Mouse (Mus musculus) adrenal gland, adult (tissue): ENCODE data around the gene Cdk20.
"Not testable (repeated sequence)": the region's sequence is repeated elsewhere in the genome, so short reads cannot be mapped to it uniquely, and the experiment has no call there.

ENCODE experiments used
- DNase-seq, 2 experiments: peaks; one replicate each; pipeline ENCODE4 v3.0.0; 2022 to 2023; ENCODE audit warnings: low spot score in 1 of 2; ENCODE audit not compliant: inconsistent age in 2 of 2

The Cdk20 gene

DNA sequence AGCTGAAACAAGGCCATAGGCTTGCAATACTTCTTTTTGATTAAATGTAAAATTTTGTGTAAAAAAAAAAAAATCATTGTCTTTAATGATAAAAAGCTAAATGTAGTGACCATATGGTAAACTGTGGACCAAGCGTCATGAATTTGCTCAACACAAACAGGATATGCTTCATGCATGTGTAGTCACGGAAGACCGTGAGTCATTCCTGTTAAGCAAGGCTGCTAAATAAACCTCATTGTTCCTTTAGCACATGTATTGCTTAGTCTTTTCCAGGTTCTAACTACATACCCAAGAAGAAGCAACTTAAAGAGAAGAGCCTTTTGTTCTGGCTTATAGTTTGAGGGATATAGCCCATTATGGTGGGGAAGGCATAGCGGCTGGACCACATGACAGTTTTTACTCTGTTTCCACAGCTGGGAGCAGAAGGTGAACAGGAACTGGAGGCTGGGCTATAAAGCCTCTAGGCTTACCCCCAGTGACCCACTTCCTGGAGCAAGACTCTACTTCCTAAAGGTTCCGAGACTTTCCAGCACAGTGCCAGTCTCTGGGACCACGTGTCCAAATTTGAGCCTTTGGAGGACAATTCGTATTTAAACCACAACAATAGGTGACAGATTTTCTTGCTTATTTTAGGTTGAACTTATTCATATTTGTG is 10.0 kb upstream of the Cdk20 start:
- no peak for DNase-seq

DNA sequence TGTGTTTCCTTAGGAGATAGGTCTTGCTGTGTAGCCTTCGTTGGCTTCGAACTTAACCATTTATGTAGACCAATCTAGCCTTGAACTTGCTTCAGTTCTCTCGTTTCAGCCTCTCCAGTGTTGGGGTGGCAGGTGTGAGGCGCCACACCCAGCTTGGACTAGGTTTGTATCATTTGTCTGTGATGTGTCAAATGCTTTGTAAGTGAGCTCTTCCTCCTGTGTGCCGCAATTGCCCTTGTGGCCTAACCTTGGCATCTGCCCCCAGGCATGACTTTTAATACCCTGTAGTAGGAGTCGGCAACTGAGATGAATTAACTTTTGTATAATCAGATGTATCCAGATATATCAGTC is 9.5 kb upstream of the Cdk20 start:
- DNase-seq, result no peak

DNA sequence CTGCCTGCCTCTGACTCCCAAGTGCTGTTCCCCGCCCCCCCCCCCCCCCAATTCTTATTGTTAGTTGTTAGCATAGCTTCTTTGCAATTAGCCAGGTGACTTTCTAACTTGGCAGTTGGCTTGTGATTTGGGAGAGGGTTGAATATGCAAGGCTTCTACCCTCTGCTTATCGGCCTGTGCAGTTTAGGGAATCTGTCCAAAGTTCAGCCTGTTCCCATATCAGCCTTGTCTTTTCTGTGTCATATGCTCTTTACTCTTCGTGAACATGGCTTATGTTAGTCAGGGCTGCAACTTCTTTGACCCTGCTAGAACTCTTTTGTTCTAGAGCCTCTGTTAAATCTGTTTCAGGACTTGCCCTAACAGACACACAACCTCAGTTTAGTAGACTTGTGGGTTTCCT is 7.8 kb upstream of the Cdk20 start:
- DNase-seq, result no peak

DNA sequence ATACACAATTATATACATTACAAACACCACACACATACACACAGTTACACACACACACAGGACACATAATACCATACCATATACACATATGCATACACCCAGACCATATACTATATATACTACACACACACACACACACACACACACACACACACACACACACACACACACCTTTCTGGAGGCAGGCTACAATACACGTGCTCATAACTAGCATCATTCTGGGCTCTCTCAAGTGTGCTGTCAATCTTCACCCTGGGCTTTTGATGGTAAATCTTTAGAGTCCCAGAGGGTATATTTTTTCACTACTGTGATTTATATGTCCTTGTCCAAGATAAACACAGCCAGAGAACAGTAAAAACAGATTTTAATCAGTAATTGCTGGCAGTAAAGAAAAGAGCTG is 6.8 kb upstream of the Cdk20 start:
- DNase-seq, result no peak

DNA sequence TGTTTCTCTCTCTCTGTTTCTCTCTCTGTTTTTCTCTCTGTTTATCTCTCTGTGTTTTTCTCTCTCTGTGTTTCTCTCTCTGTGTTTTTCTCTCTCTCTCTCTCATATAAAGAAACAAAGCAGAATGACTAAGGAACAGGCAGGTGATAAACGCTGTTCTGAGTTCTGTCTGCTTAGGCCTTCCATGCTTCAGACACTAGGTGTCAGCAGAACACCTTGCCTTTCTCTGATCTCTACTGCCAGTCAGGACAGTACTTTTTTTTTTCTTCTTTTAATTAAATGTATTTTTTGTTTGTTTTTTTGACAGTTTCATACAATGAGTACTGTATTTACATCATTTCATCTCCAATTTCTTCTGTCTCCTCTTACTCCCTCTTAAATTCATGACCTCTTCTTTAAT is 2.8 kb upstream of the Cdk20 start:
- DNase-seq, result no peak

DNA sequence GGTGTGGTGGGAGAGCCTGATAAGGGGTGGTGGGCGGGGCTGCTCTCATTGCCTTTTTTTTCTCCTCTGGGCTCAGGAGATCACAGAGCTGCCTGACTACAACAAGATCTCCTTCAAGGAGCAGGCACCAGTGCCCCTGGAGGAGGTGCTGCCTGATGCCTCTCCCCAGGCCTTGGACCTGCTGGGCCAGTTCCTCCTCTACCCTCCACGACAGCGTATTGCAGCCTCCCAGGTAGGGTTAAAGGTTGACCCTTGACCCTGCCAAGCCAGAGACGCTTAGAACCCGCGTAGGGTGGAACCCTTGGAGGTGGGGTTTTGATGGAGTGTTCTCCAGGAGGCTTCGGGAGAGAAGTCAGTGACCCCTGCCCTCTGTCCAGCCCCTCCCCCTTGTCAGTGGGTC is 5.7 kb downstream of the Cdk20 start:
- no peak for DNase-seq

DNA sequence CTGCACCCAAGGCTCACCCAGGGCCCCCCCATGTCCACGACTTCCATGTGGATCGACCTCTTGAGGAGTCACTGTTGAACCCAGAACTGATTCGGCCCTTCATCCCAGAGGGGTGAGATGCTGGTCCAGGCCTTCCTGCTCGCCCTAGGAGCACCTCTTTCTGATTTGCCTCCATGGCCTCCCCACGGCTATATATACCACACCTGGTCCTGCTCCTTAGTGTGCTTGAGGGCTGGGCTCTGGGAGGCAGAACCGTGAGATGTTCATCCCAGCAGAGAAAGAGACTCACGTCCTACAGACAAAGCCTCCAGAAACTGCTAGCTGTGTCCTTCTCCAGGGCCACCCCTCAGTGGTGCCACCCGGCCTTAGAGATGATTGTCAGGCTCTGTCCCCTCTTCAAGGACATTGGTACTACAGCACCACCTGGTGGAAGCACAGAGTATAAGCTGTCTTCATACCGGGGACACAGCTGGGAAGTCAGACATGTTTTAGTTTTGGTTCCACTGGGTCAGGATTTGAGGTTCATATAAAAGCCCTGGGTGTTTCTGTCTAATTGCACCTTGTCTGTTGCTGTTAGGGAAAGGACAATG is 6.8 kb downstream of the Cdk20 start:
- peak; percentile 72 to 92 for DNase-seq

DNA sequence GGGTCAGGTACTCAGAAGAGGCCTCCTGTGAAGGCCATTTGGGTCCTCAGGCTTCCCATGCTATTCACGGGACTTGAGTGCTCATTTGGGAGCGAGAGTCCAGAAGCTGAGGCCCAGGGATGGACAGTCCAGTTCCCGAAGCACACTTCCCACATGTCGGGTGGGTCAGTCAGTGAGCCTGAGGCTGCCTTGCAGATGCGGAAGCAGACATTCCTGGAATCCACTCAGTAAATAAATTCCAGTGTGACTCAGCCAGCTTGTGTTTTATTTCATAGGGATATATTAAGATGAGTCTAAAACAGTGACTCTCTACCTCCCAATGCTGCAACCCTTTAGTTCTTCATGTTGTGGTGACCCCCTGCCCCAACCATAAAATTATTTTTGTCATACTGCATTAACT is 7.4 kb downstream of the Cdk20 start:
- DNase-seq, result no peak

DNA sequence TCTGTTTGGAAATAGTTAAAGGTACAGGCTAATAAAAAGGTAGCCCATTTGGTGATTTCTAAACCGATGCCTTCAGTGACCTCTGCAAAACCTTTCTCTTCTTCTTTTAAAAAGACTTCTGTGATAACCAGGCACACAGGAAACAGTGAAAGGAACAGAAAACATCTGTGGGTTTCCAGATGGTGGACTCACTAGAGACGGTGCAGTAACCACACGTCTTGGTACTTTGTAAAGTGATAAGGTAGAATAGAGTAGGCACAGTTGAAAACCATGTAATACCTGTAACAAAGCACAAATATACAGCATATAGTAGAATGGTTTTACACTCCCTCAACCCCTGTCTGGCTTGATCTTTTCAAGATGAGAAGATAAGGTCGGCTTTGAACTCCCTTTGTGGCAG is 8.5 kb downstream of the Cdk20 start:
- DNase-seq, result no peak

DNA sequence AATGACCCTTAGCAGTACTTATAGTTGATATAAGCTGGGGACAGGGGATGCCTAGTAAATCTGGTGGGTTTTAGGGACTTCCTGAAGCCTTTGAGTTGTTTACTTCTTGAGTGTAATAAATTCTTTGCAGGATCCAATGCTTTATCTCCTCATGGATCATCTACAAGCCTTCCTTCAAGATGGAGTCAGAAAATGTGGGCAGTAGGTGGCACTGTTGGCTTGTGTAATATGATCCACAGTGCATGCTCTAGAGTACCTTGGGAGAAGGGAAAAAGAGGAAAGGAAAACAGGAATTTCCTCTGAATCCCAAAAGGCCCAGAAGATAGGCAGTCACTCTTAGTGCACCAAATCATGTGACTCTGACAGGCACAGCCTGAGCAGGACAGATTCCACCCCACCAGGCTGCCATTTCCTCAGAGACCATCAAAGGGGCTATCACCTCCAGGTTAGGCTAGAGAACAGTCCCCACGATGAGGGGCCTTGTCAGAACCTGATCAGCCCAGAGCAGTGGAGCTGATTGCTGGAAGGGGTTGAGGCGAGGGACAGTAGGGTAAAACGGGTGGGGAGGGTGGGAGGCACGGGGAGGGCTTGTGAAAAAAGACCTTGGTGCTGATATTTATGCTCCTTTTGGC is 11.3 kb downstream of the Cdk20 start:
- DNase-seq, result peak; percentile 32 to 88

DNA sequence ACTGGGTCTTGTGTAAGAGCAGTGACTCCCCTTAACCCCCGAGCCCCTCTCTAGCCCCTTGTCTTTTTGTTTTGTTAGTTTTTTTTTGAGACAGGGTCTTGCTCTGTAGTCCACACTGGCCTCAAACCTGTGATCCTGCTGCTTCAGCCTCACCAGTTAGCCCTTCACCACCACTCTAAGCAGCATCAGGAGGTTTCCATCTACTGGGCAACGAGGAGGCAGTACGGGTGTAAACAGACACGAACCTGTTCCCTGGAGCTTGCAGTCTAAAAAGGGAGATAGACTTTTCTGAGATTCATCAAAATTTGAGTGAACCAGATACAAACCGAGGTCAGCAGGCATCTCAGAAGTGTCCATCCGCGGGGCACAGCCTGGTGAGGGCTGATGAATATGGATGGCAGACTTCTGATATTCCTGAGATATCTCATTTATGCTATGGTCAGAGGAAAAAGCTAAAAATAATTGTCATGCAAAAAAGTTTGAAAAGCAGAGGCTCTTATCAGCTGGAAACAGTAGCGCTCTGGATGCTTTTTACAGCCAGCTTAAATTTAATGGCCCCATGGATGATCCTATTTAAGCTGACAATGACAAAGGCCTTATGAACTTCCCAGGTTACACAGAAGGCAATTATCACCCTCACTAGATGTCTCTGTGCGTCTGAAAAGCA is 13.3 kb downstream of the Cdk20 start:
- DNase-seq, result no peak

DNA sequence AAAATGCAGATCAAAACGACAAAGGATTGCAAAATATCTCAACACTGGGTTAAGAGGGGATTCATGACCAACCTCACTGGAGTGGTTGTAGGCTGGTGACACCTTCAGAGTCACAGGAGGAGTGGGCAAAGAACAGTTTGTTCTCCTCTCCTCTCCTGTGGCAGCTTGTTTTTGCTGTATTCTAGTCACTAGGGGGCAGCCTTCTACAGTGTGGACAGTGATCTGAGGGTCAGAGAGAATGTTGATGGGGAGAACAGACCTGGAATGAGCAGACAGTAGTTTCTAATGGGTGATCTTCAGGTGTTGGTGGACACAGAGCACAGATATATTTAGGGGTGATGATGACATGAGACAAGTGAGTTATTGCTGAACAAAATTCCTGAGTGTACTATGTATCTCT is 15.8 kb downstream of the Cdk20 start:
- peak; percentile 26 to 79 for DNase-seq

DNA sequence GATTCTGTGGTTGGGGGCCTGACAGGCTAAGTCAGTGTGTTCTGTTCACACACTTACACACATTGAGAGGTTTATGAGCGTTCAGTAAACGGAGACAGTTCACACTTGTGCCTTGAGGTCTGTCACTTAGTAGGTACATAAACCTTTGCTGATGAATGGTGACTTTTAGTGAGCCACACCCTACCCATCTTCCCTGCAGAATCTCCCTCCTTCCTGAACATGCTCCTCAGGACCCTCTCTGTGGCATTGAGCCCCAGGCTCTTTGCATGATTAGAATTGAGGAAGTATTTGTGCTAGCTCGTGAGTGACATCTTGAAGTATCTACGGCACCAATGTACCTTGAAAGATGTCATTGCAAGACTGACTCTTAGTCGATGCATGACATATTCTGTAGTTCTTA is 16.6 kb downstream of the Cdk20 start:
- no peak for DNase-seq

DNA sequence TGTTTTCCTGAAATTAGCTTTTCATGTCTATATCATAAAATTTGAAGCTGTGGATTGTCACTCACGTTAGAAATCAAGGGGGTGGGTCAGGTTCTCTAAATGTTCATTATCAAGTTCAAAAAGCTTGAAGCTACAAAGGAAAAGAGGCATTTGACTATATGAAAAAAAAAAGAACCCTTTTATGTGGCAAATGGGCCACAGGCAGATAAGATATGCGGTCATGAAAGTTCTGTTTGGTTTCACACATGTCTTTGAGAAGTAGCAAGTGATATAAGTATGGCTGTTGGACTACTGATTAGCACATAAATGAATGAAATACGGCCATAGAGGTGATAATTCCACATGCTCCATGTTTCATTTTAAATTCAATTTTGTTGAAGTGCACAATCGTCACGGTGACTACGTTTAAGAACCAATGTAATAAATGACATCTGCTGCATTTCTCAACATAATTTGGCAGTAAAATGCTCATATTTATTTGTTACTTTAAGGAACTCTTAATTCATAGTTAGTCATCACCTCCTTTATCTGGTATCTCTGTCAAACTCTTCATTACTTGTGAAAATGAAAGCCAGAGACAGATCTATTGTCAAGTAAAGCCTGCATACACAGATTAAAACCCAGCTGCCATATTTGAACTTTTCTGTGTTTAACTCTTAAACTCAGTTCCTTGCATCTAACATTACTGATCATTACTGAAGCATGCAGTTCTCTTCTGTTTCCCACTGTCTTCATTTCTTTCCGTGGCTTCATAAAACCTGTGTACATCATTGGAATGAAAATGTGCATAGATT is 18.1 kb downstream of the Cdk20 start:
- DNase-seq, result no peak

DNA sequence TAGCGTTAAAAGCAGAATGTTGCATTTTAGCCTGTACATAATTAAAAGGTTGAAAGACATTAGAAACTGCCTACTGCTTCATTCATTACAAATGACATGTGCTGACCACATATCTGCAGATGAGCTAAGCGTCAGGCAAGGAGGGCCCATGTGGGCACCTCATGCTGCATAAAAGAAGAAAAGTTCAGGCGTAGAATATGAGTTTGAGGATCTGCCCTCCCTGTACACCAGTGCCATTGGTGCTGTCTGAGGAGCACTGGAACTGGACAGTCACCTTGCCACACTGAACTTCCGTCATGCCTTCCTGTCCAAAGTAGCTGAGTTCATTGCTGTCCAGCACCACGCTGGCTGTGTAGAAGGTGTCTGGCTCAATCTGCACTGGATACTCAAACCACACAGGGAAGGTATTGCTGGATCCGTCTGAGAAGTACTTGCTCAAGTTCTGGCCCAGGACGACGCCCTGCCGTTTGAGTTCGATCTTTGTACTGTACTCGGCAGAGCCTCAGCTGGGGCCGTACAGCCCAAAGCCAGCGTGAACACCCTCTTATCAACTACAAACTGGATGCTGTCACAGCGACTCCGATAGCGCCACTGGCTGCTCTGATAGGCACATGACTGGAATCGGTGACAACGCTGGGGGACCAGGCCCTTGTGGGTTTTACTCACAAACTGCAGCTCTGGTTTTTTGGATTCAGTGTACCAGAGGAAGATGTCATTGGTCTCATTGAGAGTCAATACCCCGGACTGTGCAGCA is 25.3 kb downstream of the Cdk20 start:
- not testable (repeated sequence) for DNase-seq

DNA sequence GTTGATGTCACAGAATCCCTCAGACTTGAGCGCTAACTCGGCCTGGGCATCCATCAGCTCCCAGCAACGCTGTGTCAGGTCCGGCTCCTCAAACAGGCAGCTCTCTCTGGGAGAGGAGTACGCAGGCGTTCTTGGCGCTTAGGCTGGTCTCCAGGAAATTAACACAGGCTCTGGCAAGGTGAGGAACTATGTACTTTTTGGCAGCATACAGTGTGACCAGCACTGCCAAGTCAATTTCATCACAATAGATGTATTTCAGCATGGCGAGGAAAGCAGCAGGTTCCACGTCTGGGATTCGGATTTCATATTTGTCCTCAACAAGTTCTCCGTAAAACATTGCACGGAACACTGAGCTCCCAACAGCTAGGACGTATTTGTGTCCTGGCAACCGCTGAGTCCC is 26.1 kb downstream of the Cdk20 start:
- no peak for DNase-seq

DNA sequence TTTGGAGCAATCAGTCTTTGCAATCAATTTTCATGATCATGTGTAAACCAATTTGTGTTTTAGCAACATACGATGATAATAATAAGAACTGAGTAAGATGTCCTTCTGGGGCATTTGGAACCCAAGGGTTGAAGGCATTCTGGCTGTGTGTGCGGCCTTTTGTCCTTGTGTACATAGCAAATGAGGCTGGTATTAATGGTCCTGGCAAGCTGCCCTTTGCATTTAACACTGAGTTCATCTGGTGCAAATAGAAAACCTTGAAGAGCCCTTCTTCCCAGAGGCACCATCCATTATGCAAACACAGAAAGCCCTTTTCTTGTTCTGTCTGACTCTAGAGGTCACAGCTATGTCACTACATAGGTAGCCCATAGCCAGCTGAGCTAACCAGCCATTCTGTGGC is 30.5 kb downstream of the Cdk20 start:
- DNase-seq, result peak in 1 of 2 experiments; percentile 72

DNA sequence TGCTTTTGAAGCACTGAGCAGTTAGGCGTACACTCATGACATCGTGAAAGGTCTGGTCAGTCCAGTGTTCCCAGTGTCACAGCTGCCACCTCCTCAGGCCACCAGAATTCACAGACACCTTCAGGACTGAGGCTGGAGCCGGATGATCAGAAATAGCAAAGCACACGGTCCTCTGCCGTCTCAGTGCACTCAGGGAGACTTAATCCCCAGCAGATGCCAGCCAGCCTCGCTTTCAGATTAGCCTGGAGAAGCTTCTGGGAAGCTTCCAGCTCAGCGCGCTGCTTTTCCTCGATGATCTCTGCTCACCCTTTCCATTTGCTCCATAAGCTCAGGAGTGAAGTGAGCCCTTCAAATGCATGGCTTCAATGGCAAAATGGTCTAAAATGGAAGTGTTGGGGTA is 33.1 kb downstream of the Cdk20 start:
- DNase-seq, result no peak

DNA sequence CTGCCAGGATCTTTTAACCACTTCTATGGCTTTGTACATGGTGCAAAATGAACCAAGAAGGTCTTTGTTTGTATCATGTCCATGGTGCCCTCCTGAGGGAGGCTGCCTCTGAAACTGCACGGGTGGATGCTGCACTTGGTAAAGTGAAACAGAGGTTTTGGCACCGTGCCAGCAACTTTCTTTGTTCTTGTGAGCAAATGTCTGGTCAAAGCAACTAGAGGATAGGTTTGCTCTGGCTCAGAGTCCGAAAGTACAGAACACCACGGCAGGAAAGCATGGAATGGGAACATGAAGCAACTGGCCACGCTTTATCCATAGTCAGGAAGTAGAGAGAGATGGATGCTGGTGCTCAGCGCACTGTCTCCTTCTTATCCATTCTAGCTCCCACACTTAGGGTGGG is 35.8 kb downstream of the Cdk20 start:
- no peak for DNase-seq

DNA sequence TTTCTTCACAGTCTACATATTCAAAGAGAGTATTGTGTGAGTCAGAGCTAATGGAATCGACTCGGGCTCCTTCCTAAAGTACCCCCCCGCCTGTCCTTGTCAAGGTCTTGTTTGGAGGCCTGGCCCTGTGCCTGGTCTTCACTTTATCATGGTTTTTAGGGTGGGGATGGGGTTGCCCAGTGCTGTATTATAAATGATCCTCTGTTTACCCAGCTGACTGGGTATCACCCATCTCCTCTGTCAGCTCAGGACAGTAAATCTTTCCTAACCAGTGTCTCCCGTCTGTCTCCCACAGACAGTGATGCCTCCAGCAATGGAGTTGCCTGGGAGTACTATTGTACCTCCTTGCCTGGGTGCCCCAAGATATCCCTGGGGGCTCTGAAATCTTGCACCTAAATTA is 45.9 kb downstream of the Cdk20 start:
- peak; percentile 46 to 81 for DNase-seq

DNA sequence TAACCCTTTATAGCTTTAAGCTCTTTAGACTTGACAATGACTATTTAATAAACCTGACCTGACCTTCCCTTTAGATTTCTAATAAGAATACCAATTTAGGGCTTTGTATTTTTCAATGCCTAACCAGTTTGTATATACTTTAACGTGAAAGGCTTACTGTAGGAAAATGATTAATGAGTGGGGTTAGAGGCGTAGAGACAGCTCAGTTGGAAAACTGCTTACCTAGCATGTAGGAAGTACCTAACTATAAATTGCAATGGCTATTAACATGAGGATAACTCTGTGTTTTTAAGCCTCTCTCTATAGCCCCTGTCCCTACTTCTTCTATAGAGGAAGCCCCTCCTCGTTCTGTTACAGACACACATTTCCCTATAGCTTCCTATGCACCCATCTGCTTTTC is 47.8 kb downstream of the Cdk20 start:
- DNase-seq, result no peak
